Mouse (Mus musculus) heart, postnatal 36 days (tissue): ENCODE measurements around the gene Hoxd13. TPM values are rescaled to one million over a fixed set of nuclear protein-coding genes. Genes with fewer than 3 reads are reported as not detected.
A peak's percentile ranks its signal among the peaks of the same experiment; 100 is the strongest.

ENCODE experiments used
- DNase-seq, 2 experiments: peaks; one replicate each; pipeline ENCODE4 v3.0.0; 2021 to 2022
- intact Hi-C: fragments of 180-260 bp; cut with DNase I; formaldehyde crosslinking; loops from one replicate; pipeline ENCODE4 v1.15.1; 2025
- microRNA-seq, 2 experiments: library from miRNA; unstranded; fragments of <30 nt; microRNA quantifications; one replicate each; pipeline ENCODE4 v1.2.0; 2021; ENCODE audit warnings: borderline number of aligned reads in 2 of 2
- total RNA-seq, 2 experiments: library from RNA; stranded (reverse); gene quantifications; 2 replicates each; pipeline ENCODE4 v1.2.3; 2021

Hoxd13 gene
- total RNA-seq, 2 experiments from 2014 or later = not detected

DNA sequence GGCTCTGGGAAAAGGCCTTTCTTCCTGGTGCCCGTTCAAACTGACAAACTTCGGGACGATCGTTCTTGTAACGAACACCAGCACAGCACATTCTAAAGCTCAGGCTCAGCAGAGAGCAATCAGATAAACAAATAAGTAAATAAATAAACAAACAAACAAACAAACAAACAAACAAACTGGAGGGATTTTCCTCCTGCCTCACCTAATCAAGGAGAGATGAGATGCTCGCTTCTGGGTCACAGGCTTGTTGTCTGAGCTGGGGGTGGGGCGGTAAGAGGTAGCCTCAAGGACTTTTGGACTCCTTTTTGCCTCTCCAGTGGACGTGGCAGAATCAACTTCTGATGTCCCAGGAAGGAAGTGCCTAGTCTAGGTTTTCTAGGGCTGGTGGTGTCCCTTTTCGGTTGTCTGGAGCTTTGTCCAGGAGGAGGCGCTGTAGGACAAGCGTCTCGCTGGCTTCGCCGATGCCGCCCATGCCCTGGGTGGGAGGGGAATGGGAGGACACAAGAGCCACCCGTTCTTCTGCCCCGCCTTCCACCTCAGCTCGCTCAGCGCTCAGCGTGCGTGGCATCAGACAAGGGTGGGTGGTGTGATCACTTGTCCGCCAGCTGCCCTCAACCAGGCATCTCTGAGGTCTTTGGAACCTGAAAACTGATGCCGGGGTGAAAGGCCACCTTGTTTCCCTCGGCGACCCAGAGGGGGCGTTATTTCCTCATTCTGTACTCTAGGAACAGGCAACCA, 47.6 kb downstream of the Hoxd13 start:
- DNase-seq = peak; percentile 83 to 89
- intact Hi-C loops = loop anchor here (1.0 to 5.0 kb wide), 5 partner anchors 107 to 877 kb away; no protein-coding TSS in a partner anchor

- intact Hi-C loops = no loop called here
- DNase-seq = no peak
Observed at GRCm38 (mm10) chr2:74720384-74720783, 52.3 kb downstream of the Hoxd13 start.

GRCm38 (mm10) chr2:74720955-74721491, 52.9 kb downstream of the Hoxd13 start:
- no peak for DNase-seq
- intact Hi-C loops = no loop called here

Small RNA genes within 50 kb of the gene (microRNA-seq; reads per million reads assigned to microRNA genes)
- gene Gm44463 = 0 reads per million in 2 experiments

Other genes with a start within 250 kb of the Hoxd13 start
- gene Lnpk, start 88.9 kb upstream of the Hoxd13 start, total RNA-seq = 10 to 100 TPM; 19.4 to 19.9 TPM
- not detected for gene Evx2, start 8.8 kb upstream of the Hoxd13 start, total RNA-seq
- gene Hoxd12, start 6.7 kb downstream of the Hoxd13 start, total RNA-seq = not detected
- gene Hoxd11, start 11.2 kb downstream of the Hoxd13 start, total RNA-seq = not detected
- gene Hoxd10, start 23.6 kb downstream of the Hoxd13 start, total RNA-seq = under 1 TPM in 1 of 2 experiments, not detected in 1; 0.22 TPM
- gene Hoxd9, start 29.4 kb downstream of the Hoxd13 start, total RNA-seq = under 1 TPM; 0.36 to 0.41 TPM
- gene Hoxd8, start 36.3 kb downstream of the Hoxd13 start, total RNA-seq = 1 to 10 TPM; 1.1 to 1.3 TPM
- not detected for gene Hoxd3, start 43.6 kb downstream of the Hoxd13 start, total RNA-seq
- gene Hoxd4, start 43.6 kb downstream of the Hoxd13 start, total RNA-seq = under 1 TPM; 0.19 to 0.28 TPM
- gene Gm28230, start 58.4 kb downstream of the Hoxd13 start, total RNA-seq = not detected
- not detected for gene Hoxd1, start 94.7 kb downstream of the Hoxd13 start, total RNA-seq
- gene Mtx2, start 157.5 kb downstream of the Hoxd13 start, total RNA-seq = 100 to 1,000 TPM; 115 to 121 TPM